Mouse (Mus musculus) left cerebral cortex, postnatal 10 days (tissue): Measurements from ENCODE around the gene Cyp27b1. TPM values are rescaled to one million over a fixed set of nuclear protein-coding genes. Genes with fewer than 3 reads are reported as not detected.
"Not testable (repeated sequence)": the region's sequence is repeated elsewhere in the genome, so short reads cannot be mapped to it uniquely, and the experiment has no call there.

Experiments
- DNase-seq, 2 experiments: peaks; one replicate each; pipeline ENCODE4 v3.0.0; 2021 to 2022; ENCODE audit warnings: low spot score in 2 of 2, mixed read lengths in 1 of 2; ENCODE audit errors: extremely low spot score in 1 of 2
- intact Hi-C: fragments of 180-260 bp; cut with DNase I; formaldehyde crosslinking; loops from one replicate; pipeline ENCODE4 v1.15.1; 2025
- total RNA-seq, 2 experiments: library from RNA; stranded (reverse); gene quantifications; 2 replicates each; pipeline ENCODE4 v1.2.3; 2021

Gene Cyp27b1
- total RNA-seq, 2 experiments from 2014 or later = 0.36 to 0.49 TPM

DNA sequence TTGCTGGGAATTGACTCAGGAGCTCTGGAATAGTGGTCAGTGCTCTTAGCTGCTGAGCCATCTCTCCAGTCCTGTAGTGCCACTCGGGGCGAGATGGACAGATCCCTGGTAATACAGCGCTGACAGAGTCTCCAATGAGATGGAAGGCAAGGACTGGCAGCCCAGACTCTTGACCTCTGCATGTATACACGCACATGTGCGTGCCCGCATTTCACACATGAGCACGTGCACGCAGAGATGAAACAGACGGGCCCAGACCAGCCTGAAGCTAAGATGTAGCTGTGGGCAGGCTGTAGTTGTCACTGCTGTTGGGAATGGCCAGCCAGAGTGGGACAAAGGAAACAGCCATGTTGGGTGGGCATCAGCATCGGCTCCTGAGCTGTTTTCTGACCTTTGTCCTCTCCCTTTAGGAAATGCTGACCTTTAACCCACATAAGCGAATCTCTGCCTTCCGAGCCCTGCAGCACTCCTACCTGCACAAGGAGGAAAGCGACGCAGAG is 18.5 kb downstream of the Cyp27b1 start:
- intact Hi-C loops = no loop called here
- peak in 1 of 2 experiments; percentile 15 for DNase-seq

GRCm38 (mm10) chr10:127068360-127069038 is 20.4 kb downstream of the Cyp27b1 start:
- intact Hi-C loops = no loop called here
- DNase-seq = no peak

GRCm38 (mm10) chr10:127069281-127070189 is 21.5 kb downstream of the Cyp27b1 start:
- intact Hi-C loops = no loop called here
- no peak for DNase-seq

GRCm38 (mm10) chr10:127070190-127071121 is 22.4 kb downstream of the Cyp27b1 start, which contains the start of gene Tspan31:
Gene Tspan31 (minus strand): TSS chr10:127070264.
- intact Hi-C loops = no loop called here
- peak; percentile 92 to 96 for DNase-seq

DNA sequence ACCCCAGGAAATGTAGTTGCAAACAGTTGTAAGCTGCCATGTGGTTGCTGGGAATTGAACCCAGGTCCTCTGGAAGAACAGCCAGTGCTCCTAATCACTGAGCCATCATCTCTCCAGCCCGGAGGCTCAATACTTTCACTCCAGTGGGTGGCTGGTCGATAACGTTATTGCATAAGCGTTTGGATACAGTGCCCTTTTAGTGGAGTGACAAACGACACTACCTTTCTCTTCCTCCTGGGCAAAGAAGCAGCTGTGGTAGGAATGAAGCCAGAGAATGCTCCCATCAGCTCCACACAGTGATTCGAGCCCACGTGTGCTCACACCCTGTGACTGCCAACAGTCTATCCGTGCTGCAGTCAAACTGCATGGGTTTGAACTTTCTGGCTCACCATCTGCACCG is 23.2 kb downstream of the Cyp27b1 start:
- no peak for DNase-seq
- intact Hi-C loops = no loop called here

DNA sequence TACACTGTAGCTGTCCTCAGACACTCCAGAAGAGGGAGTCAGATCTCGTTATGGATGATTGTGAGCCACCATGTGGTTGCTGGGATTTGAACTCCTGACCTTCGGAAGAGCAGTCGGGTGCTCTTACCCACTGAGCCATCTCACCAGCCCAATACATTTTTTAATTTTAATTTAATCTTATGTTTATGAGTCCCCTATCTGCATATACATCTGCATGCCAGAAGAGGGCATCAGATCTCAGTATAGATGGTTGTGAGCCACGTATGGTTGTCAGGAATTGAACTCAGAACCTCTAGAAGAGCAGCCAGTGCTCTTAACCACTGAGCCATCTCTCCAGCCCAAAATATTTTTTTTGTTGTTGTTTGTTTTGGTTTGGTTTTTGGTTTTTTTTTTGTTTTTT is 24.2 kb downstream of the Cyp27b1 start:
- DNase-seq, intact Hi-C loops: not testable (repeated sequence)

DNA sequence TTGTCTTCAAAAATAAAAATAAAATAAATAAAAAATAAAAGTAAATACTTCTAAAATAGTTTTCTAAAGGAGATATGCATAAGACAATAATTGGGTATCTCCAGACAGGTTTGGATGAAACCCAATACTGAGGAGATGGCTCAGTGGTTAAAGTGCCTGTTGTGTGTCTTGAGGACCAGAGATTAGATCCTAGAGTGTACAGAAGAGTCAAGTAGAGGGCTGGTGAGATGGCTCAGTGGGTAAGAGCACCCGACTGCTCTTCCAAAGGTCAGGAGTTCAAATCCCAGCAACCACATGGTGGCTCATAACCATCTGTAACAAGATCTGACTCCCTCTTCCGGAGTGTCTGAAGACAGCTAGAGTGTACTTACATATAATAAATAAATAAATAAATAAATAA is 24.9 kb downstream of the Cyp27b1 start:
- DNase-seq, intact Hi-C loops: not testable (repeated sequence)

GRCm38 (mm10) chr10:127073981-127074380 is 25.9 kb downstream of the Cyp27b1 start:
- intact Hi-C loops = no loop called here

DNA sequence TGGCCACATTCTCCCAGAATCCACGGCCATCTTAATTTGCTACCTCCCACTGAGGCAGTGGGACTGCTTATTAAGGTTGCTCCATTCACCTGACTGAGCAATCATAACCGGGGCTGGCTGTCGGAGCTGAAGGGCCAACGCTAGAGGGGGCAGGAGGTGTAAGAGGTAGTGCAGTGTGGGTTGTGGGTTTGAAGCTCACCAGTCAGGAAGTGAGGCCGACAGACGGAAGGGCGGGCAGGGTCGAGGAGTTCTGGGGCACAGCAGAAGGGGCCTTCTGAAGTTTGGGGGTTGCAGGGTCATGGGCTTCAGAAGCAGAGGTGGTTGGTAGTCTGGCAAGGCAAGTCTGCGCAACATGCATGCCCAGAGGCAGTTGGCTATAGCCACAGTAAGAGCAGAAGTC is 27.0 kb downstream of the Cyp27b1 start, which contains the start of gene Agap2:
Gene Agap2 (plus strand): TSS at position 205 of the 400 bp plus-strand sequence.
- intact Hi-C loops = no loop called here
- no peak for DNase-seq

More at GRCm38 (mm10) chr10:127073981-127074380, 25.9 kb downstream of the Cyp27b1 start:
- DNase-seq = no peak

- intact Hi-C loops = no loop called here
- no peak for DNase-seq
These were observed 27.6 kb downstream of the Cyp27b1 start for GRCm38 (mm10) chr10:127075651-127076050.

DNA sequence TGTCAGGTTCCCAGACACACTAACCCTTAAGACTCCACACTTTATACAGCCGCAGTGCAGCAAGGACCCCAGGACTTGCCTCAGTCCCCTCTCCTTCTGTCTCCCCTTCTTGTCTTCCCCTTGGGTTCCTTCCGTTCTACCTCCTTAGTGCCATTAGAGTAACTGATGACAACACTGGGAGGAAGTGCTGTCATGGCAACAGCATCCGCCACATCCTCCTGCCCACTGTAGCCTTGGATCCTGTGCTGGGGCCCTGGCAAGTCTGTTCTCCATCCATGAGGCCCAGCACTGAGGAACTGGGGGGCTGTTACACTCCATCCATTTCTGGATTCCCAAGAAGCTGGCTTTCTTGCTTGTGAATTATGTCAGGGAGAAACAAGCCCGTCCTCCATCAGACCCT is 28.0 kb downstream of the Cyp27b1 start:
- DNase-seq = peak in 1 of 2 experiments; percentile 49

DNA sequence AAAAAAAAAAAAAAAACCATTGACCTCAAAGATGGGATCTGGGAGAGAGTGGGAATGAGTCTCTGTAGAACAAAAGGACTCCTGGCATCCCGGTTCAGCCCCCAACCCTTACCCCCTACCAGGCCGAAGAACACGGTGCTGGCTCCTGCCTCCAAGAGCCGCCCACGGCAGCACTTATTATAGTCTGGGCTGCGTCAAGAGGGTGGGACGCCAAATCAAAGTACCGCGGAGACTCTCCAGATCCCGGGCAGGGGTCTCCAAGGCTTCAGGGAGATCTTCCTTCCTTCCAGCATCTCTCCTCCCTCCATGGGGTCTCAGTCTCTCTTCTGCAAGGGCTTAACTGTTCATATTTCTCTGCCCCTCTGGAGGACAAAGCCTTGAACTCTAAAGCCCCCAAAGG is 29.5 kb downstream of the Cyp27b1 start:
- intact Hi-C loops = no loop called here

More for the DNA sequence above, 28.0 kb downstream of the Cyp27b1 start:
- intact Hi-C loops = no loop called here

DNA sequence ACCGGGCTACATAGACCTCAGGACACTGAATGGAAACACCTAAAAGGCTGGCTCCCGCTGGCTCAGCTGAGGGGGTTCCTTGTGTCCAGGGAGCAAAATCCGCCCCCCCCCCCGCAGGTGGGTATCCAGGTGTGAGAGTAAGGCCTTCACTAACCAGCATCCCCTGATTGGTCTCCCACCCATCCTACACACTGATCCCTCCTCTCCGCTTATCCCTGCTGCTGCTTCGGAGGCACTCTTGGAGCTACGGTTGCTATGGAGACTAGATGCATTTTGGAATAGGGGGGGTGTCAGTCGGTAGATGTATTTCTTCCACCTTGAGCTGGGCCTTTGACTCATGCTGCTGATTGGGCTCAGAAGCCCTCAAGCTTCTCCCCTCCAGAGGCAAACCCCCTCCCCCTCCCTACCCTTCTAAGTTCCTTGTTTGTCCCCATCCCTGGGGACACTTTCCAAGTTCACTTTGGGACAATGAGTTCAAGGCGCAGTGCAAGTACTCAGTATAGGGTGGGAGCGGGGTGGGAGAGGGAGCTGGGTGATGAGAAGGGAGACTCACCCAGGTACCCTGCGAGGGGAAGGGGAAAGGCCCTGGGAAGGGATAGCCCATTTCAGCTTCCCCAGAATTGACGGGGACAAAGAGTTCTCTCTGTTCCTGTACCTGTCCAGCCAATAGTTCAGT is 30.1 kb downstream of the Cyp27b1 start:
- peak; percentile 58 to 70 for DNase-seq
- intact Hi-C loops = no loop called here

More for the DNA sequence above, 29.5 kb downstream of the Cyp27b1 start:
- DNase-seq = peak in 1 of 2 experiments; percentile 64

- intact Hi-C loops = no loop called here
- peak; percentile 70 to 79 for DNase-seq
These were observed 30.9 kb downstream of the Cyp27b1 start for GRCm38 (mm10) chr10:127078677-127079575.

DNA sequence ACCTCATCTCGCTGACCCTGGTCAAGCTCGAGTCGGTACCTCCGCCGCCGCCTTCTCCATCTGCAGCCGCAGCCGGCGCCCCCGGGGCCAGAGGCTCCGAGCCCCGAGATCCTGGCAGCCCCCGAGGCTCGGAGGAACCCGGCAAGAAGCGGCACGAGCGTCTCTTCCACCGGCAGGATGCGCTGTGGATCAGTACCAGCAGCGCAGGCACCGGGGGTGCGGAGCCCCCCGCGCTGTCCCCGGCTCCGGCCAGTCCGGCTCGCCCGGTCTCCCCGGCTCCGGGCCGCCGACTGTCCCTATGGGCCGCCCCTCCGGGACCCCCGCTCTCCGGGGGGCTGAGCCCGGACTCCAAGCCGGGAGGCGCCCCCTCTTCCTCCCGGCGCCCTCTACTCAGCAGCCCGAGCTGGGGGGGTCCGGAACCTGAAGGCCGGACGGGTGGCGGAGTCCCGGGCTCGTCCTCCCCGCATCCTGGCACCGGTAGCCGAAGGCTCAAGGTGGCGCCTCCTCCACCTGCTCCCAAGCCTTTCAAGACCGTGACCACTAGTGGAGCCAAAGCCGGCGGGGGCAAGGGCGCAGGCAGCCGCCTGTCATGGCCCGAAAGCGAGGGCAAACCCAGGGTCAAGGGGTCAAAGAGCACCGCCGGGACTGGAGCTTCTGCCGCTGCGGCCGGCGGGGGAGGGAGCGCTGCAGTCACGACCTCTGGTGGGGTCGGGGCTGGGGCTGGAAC is 31.8 kb downstream of the Cyp27b1 start:
- intact Hi-C loops = no loop called here
- peak in 1 of 2 experiments; percentile 75 for DNase-seq
